Mouse (Mus musculus): ENCODE measurements at regions not wholly inside any gene's neighbourhood (a gene's known extent, or its start where the extent isn't known, plus 50 kb on each side); places are given as distances from the start of the nearest gene placed in this dataset.

DNA sequence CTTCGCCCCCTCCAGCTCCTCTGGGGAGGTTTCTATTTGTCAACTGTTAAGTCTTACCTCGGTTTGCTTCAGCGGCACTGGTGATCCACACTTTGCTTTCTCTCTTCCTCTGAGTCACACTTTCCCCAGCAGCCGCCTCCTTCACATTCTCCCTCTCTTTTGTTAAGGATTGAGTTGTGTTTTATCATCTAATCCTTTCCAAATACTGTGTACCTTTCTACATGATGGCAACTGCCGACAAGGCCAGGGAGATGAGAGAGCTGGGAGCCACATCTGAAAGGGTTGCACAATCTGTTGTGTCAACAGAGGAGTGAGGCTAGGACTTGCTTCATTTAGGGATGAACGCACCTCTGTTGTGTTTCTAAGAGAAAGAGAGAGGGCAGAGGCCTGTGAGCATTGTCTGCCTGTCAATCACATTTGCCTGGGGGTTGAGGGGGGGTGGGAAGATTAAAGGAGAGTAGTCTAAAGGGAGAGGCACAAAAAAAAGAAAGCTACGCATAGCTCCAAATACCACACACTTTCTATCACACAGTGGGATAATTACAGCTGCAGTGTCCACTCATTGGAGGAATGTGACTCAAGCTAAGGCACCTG lies 369.1 kb upstream of the Adamts16 start:
- TF ChIP-seq POLR2A (IDR thresholded peaks at IDR 0.05; ENCODE audit: low read depth, low read length) (no peak), CTCF (IDR thresholded peaks at IDR 0.05; ENCODE audit: extremely low read depth, insufficient read depth, insufficient read length, insufficient replicate concordance) (no peak)

All from spleen, adult 2 months (tissue).